Mouse (Mus musculus): ENCODE results near the gene Ddrgk1.
"Not testable (repeated sequence)": the region's sequence is repeated elsewhere in the genome, so short reads cannot be mapped to it uniquely, and the experiment has no call there.

Ddrgk1 gene

DNA sequence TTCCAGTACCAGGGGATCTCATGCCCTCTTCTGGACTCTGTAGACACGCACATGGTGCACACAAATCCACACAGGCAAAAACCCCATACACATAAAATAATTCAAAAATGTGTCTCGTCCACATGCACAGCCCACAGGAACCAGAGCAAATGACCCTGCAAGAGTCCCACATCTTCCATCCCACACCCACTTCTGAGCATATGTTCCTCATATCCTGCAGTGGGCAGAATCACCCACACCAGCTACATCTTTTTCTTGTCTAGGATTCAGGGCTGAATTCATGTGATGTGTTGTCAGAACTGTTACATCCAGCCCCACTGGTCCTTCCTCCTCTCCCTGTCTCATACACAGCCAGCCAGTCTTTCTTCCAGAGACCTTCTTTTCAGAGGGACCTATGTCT, 11.2 kb downstream of the Ddrgk1 start:
- no peak for DNase-seq (ENCODE audit: low spot score in 2 of 2)

- DNase-seq (ENCODE audit: low spot score in 2 of 2), result not testable (repeated sequence)
Measured at GRCm38 (mm10) chr2:130649028-130649427, 15.4 kb downstream of the Ddrgk1 start.

DNA sequence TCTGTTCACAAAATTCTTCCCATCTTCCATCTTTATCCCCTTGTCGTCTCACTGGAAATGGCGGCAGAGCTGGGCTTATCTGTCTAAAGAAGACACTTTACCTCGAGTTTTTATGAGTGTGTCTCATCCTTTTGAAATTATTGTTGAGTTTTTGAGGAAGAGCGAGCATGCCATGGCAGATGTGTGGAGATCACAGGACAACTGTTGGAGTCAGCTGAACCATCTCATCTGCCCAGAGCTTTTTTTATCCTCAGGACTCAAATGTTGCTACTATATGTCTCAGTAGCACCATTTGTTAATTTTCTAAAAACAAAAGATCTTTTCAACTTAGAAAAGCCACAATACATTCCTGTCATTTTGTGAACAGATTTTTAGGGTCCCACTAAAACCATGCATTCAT, 19.3 kb downstream of the Ddrgk1 start:
- no peak for DNase-seq (ENCODE audit: low spot score in 2 of 2)

DNA sequence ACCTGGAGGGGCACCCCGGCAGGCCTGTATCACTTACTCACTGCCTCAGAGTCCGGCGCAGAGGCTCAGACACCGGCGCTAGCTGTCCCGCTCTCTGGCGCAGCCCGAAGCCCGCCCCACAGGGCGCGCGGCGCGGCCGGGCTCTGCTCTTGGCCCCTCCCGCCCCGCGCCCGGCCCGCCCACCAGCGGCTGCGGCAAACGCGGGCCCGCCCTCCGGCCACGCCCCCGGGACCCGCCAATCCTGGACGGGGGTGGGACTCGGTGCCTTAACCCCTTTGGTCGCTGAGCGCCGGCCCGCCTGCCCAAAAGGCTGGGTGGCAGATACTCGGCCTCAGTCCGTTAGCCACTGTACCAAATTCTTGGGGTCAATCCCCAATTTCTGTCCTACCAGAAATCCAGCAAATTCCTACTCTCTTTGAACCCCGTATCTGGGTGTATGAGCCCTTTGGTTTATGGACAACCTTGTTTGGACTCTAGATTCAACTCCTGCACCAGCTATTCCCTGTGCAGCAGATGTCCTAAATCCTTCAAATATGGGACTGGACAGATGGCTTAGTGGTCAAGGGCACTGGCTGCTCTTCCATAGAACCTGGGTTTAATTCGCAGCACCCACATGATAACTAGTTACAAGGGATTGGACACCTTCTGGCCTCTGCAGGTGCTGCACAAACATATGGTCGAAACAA, 21.6 kb downstream of the Ddrgk1 start, which contains the start of gene Lzts3:
Lzts3 (minus strand) TSS at position 120 of the 686 bp plus-strand sequence.
- peak; percentile 73 to 85 for DNase-seq (ENCODE audit: low spot score in 2 of 2)

- DNase-seq (ENCODE audit: low spot score in 2 of 2), result no peak
Measured at GRCm38 (mm10) chr2:130642197-130642660, 22.2 kb downstream of the Ddrgk1 start.

DNA sequence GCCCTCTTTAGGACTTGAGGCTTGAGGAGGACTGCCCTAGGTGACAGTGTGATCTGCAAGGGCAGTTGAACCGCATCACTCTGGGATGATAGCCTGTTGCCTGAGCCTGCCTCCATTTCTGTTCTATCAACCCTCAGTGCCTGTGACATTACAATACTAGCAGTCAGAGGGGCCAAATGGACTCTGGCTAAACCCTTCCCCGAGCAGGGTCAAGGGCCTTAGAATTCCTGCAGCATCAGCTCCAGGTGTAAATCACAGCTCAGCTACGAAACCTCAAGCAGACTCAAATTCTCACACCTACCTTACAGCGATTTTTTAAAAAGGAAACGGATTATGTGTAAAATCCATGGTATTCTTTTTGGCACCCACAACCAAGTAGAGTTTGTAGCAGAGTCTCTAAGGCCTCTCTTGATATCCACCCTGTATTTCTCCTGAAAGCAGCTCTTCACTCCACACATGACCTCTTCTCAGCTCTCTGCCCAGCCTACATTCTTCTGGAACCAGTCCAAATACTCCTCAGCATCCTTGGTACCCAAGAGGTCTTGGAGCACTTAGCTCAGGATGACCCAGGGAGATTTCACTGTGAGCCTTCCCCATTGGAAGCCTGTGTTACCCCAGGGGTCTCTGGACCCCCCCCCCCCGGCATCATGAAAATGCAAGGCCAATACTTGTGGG, 23.0 kb downstream of the Ddrgk1 start:
- no peak for DNase-seq (ENCODE audit: low spot score in 2 of 2)

DNA sequence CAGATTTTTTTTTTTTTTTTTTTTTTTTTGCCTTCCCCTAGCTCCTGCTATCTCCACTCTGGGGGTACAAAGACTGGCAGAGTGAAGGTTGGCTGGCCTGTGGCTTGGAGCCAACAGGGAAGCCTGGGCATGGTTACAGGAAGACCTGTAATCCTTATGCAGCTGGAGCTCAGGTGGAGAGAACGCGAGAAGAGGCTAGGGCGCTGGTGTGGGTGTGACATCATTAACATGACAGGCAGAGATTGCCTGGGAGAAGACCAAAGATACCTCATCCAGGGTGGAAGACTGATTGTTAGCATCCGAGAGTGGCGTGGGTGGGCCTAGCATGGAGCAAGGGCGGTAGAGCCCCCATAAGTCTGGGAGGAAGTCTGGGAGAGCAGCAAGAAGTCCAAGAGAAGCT, 25.2 kb downstream of the Ddrgk1 start:
- DNase-seq (ENCODE audit: low spot score in 2 of 2), result no peak

GRCm38 (mm10) chr2:130638101-130638611, 26.3 kb downstream of the Ddrgk1 start:
- no peak for DNase-seq (ENCODE audit: low spot score in 2 of 2)

- DNase-seq (ENCODE audit: low spot score in 2 of 2), result no peak
Measured at GRCm38 (mm10) chr2:130635847-130636246, 28.6 kb downstream of the Ddrgk1 start.

GRCm38 (mm10) chr2:130634739-130635411, 29.6 kb downstream of the Ddrgk1 start:
- no peak for DNase-seq (ENCODE audit: low spot score in 2 of 2)

- DNase-seq (ENCODE audit: low spot score in 2 of 2), result no peak
Measured at GRCm38 (mm10) chr2:130634006-130634738, 30.3 kb downstream of the Ddrgk1 start.

- DNase-seq (ENCODE audit: low spot score in 2 of 2), result no peak
Measured at GRCm38 (mm10) chr2:130632887-130633675, 31.4 kb downstream of the Ddrgk1 start.

GRCm38 (mm10) chr2:130632416-130632815, 32.0 kb downstream of the Ddrgk1 start:
- no peak for DNase-seq (ENCODE audit: low spot score in 2 of 2)

- DNase-seq (ENCODE audit: low spot score in 2 of 2), result peak; percentile 89 to 93
Measured at GRCm38 (mm10) chr2:130629839-130630203, 34.6 kb downstream of the Ddrgk1 start, which contains the start of the genes Fastkd5 and Ubox5. Gene Fastkd5, minus strand, starts transcription at chr2:130630027. Gene Ubox5, minus strand, starts transcription at chr2:130630038.

DNA sequence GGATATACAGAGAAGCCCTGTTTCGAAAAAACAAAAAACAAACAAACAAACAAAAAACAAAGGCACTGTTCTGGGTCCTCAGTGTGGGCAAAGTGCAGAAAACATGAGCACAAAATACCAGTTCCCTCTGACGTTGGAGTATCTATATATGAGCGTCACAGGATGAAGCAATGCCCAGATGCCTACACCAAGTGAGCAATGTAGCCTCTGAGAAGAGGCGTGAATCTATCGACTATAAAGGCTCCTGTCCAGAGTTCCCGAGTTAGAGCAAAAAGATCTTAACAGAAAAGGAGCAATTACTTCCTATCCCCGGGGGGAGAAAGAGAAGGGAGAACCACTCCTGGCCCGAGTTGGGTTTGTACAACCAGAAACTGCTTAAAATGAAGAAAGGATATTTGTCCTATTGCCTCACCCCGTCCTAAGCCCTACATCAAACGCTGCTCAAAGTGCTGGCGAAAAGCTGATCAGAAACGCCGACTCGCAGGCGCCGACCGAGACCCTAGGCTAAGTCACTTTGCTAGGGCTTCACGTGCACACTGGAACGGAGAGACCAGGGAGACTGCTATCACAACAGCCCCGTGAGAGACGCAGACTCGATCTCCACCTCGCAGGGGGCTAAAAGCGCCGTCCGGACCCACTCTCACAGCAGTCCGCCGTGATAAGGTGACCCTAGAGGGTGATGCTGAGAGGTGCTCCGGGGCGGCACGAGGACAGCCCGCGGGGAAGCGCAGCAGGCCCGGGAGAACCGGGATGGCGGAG, 35.2 kb downstream of the Ddrgk1 start:
- no peak for DNase-seq (ENCODE audit: low spot score in 2 of 2)

- no peak for DNase-seq (ENCODE audit: low spot score in 2 of 2)
Measured at GRCm38 (mm10) chr2:130628424-130628823, 36.0 kb downstream of the Ddrgk1 start.

- DNase-seq (ENCODE audit: low spot score in 2 of 2), result no peak
Measured at GRCm38 (mm10) chr2:130618972-130619371, 45.5 kb downstream of the Ddrgk1 start.

GRCm38 (mm10) chr2:130613091-130613490, 51.4 kb downstream of the Ddrgk1 start:
- no peak for DNase-seq (ENCODE audit: low spot score in 2 of 2)

Measured in frontal cortex, postnatal 25 days (tissue).